8 mouse cellular contexts compared by ENCODE assay signal in genomic region chr15:80800201-80800600, GRCm38 (mm10).
DNase-seq lines count a peak whose midpoint lies in the region; ATAC-seq and TF ChIP-seq lines count a peak whose summit lies in the region.

No protein-coding gene starts in this region.

- TF ChIP-seq POLR2A in bone marrow, adult 2 months (IDR thresholded peaks at IDR 0.05; ENCODE audit: borderline replicate concordance, control insufficient read depth, low read depth, low read length): no peak

- H3K4me2 ChIP-seq in heart, embryonic 12.5 days: peak overlapping the region; percentile 76
- H3K4me2 ChIP-seq in hindbrain, embryonic 12.5 days (replicated peaks): peak overlapping the region; percentile 65
- H3K4me2 ChIP-seq in midbrain, embryonic 12.5 days (replicated peaks): peak overlapping the region; percentile 58

- WGBS in heart, embryonic 12.5 days: 34% methylated on average over 3 of the region's 3 CpGs
- 19% methylated on average over 3 of the region's 3 CpGs for WGBS in bone marrow, adult 2 months
- 12% methylated on average over 3 of the region's 3 CpGs for WGBS in hindbrain, embryonic 12.5 days
- WGBS in midbrain, embryonic 12.5 days: 11% methylated on average over 3 of the region's 3 CpGs

- no peak for DNase-seq in heart, postnatal 14 days
- DNase-seq in left cerebral cortex, postnatal 4 days: no peak
- DNase-seq in adrenal gland, adult 18-20 months (ENCODE audit: low spot score in 2 of 2): no peak
- DNase-seq in ovary, postnatal 14 days (ENCODE audit: low spot score): no peak

- TF ChIP-seq CTCF in bone marrow, adult 2 months (IDR thresholded peaks at IDR 0.05; ENCODE audit: control insufficient read depth, insufficient read depth, low read length): no peak

- intact Hi-C loops in heart, postnatal 14 days (cut with DNase I): no loop called here
- intact Hi-C loops in left cerebral cortex, postnatal 4 days (cut with DNase I): no loop called here

- no peaks in the 10 kb centered on the region for H3K36me3 ChIP-seq in heart, embryonic 12.5 days
- no peaks in the 10 kb centered on the region for H3K36me3 ChIP-seq in hindbrain, embryonic 12.5 days
- H3K36me3 ChIP-seq in midbrain, embryonic 12.5 days: no peaks in the 10 kb centered on the region

- H3K9ac ChIP-seq in heart, embryonic 12.5 days: peak overlapping the region; percentile 54; the same call in 1 of the 2 replicates
- peak overlapping the region; percentile 83 for H3K9ac ChIP-seq in hindbrain, embryonic 12.5 days
- peak overlapping the region; percentile 63 for H3K9ac ChIP-seq in midbrain, embryonic 12.5 days (replicated peaks)

- no peak for ATAC-seq in heart, embryonic 12.5 days (ENCODE audit: insufficient number of reproducible peaks, low FRiP score)
- no peak for ATAC-seq in hindbrain, embryonic 12.5 days (ENCODE audit: low FRiP score)
- no peak for ATAC-seq in midbrain, embryonic 12.5 days (ENCODE audit: low FRiP score, low read depth)

- peak overlapping the region; percentile 74 for H3K4me3 ChIP-seq in heart, embryonic 12.5 days
- peak overlapping the region; percentile 81 for H3K4me3 ChIP-seq in bone marrow, adult 2 months (replicated peaks; ENCODE audit: control insufficient read depth, low read depth, low read length)
- H3K4me3 ChIP-seq in hindbrain, embryonic 12.5 days: peak overlapping the region; percentile 58
- H3K4me3 ChIP-seq in midbrain, embryonic 12.5 days: peak overlapping the region; percentile 48

- H3K4me1 ChIP-seq in heart, embryonic 12.5 days (replicated peaks): peaks cover 39% of the 10 kb centered on the region
- peaks cover 3% of the 10 kb centered on the region; the same call in 1 of the 2 replicates for H3K4me1 ChIP-seq in bone marrow, adult 2 months (ENCODE audit: control insufficient read depth, insufficient read depth, low read length)
- peaks cover 35% of the 10 kb centered on the region for H3K4me1 ChIP-seq in hindbrain, embryonic 12.5 days
- peaks cover 46% of the 10 kb centered on the region for H3K4me1 ChIP-seq in midbrain, embryonic 12.5 days

- no peaks in the 10 kb centered on the region for H3K27me3 ChIP-seq in heart, embryonic 12.5 days (replicated peaks)
- H3K27me3 ChIP-seq in hindbrain, embryonic 12.5 days: no peaks in the 10 kb centered on the region
- H3K27me3 ChIP-seq in midbrain, embryonic 12.5 days: no peaks in the 10 kb centered on the region

- no peak overlapping the region for H3K27ac ChIP-seq in heart, embryonic 12.5 days (ENCODE audit: poor library complexity, severe bottlenecking)
- H3K27ac ChIP-seq in bone marrow, adult 2 months (ENCODE audit: control insufficient read depth, insufficient read depth, low read depth, low read length, poor library complexity): no peak overlapping the region
- H3K27ac ChIP-seq in hindbrain, embryonic 12.5 days: no peak overlapping the region; the same call in 1 of the 2 replicates
- 0 out of 2 replicates have a peak overlapping the region, but pooled peaks have one; percentile 91 for H3K27ac ChIP-seq in midbrain, embryonic 12.5 days (replicated peaks)

- no peaks in the 10 kb centered on the region for H3K9me3 ChIP-seq in heart, embryonic 12.5 days (replicated peaks)
- no peaks in the 10 kb centered on the region for H3K9me3 ChIP-seq in hindbrain, embryonic 12.5 days (replicated peaks)
- no peaks in the 10 kb centered on the region for H3K9me3 ChIP-seq in midbrain, embryonic 12.5 days
